Mouse (Mus musculus) embryonic fibroblast, embryonic 13.5 days (primary cell): ENCODE data around the gene Dtl.

Experiments used
- CTCF ChIP-seq: IDR thresholded peaks from 2 replicates; pipeline ENCODE4 v1.5.1; 2011; ENCODE audit warnings: mild to moderate bottlenecking, control low read depth, low read length, moderate library complexity, borderline replicate concordance; ENCODE audit not compliant: insufficient read depth
- POLR2A ChIP-seq: IDR thresholded peaks from 2 replicates; pipeline ENCODE4 v1.6.1; 2011; ENCODE audit warnings: low read depth, mild to moderate bottlenecking, control low read depth, low read length, moderate library complexity

DNA sequence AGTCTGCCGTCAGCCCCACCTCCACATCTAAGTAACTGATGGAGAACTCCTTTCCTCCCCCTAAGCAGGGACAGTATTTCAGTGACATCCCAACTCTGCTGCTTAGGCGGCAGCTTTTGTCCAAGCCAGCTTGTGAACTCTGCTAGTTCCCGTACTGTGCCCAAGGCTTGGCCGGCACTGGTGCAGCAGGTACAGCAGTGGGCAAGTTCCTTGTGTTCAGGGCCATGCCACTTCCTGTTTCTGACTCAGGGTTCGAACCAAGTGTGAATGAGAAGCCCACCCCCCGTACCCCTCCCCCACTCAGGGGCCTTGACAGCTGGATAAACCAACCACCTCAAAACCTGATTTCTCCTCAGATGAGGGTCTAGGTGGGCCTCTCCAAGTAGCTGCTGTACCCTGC, 49.1 kb upstream of the Dtl start:
- TF ChIP-seq POLR2A (no peak), CTCF (no peak)
